Mouse (Mus musculus): ENCODE results near the gene Iqcf6.

GRCm38 (mm10) chr9:106632185-106632584, 5.8 kb downstream of the Iqcf6 start:
- TF ChIP-seq POLR2A (IDR thresholded peaks at IDR 0.05; ENCODE audit: borderline replicate concordance, low read depth, low read length) (no peak), CTCF (IDR thresholded peaks at IDR 0.05; ENCODE audit: low read depth, low read length) (no peak)
